ENCODE assay signal across 8 mouse cellular contexts in the genomic region with DNA sequence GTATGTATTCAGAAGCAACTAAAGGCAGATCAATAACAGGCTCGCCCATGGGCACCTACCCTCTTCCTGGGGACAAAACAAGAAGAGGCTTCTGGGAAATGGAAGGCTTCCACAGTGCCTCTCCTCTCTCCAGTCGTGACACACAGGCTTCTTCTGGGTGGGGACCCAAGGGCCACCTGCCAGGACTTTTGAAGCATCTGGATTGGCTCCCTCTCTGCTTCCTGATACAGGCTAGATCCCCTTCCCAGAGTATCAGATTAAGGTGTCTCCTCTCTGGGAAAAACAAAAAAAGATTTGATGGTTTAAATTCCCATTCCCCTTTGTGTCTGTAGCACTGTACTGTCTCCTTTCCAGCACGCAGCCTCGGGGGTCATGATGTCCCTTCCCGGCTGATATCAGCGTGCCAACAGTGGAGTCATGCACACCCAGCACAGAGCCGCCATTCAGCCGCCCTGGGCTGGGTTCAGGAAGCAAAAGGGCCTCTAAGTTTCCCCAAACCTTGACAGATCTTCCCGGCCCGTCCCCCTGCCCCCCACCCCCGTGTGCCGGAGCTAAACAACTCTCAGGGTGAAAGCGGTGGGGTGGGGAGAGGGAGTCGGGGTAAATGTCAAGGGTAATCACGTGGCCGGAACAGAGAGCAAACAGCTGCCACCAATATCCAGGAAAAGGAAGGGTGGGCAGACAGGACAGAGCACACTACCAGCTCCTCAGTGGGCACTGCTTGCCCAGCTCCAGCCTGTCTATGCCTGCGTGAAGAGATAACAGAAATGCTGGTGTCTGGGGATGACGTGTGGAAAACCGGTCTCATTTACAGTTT. TPM values are rescaled to one million over a fixed set of nuclear protein-coding genes. Genes with fewer than 3 reads are reported as not detected.
DNase-seq lines count a peak whose midpoint lies in the region; ATAC-seq lines count a peak whose summit lies in the region.

No protein-coding gene starts in this region.

- intact Hi-C loops in left cerebral cortex, postnatal 14 days (cut with DNase I): no loop called here

- 32% methylated on average over 19 of the region's 19 CpGs for WGBS in embryonic facial prominence, embryonic 11.5 days
- 27% methylated on average over 19 of the region's 19 CpGs for WGBS in heart, embryonic 12.5 days

- DNase-seq in embryonic facial prominence, embryonic 11.5 days (ENCODE audit: low spot score): peak; percentile 12
- DNase-seq in kidney, postnatal 10 days: peak; percentile 28
- DNase-seq in thymus, postnatal 36 days: peak; percentile 27 to 50
- no peak for DNase-seq in cerebellum, adult 11 months
- no peak for DNase-seq in left cerebral cortex, postnatal 14 days (ENCODE audit: low spot score in 2 of 2)

- H3K9me3 ChIP-seq in embryonic facial prominence, embryonic 11.5 days (replicated peaks; ENCODE audit: control insufficient read depth, low read length): no peaks in the 10 kb centered on the region
- peaks cover 6% of the 10 kb centered on the region; the same call in 1 of the 2 replicates for H3K9me3 ChIP-seq in heart, embryonic 12.5 days (replicated peaks)

- peak overlapping the region; percentile 27; the same call in 1 of the 2 replicates for H3K4me2 ChIP-seq in embryonic facial prominence, embryonic 11.5 days (ENCODE audit: low read depth, low read length)
- H3K4me2 ChIP-seq in heart, embryonic 12.5 days: peak overlapping the region; percentile 58

- H3K36me3 ChIP-seq in embryonic facial prominence, embryonic 11.5 days (replicated peaks; ENCODE audit: control insufficient read depth, insufficient read depth, low read depth, low read length): no peaks in the 10 kb centered on the region
- no peaks in the 10 kb centered on the region; the same call in 1 of the 2 replicates for H3K36me3 ChIP-seq in heart, embryonic 12.5 days

- no peak overlapping the region for H3K4me3 ChIP-seq in embryonic facial prominence, embryonic 11.5 days (ENCODE audit: low read depth, low read length)
- peak overlapping the region; percentile 27 for H3K4me3 ChIP-seq in heart, embryonic 12.5 days

- peak; percentile 80 for ATAC-seq in CD4-positive, CD25-positive, alpha-beta regulatory T cell, adult 4 months
- ATAC-seq in embryonic facial prominence, embryonic 11.5 days (replicated peaks; ENCODE audit: insufficient number of reproducible peaks, low FRiP score, low TSS enrichment, low read depth): peak; percentile 34; the same call in 1 of the 2 replicates
- ATAC-seq in heart, embryonic 12.5 days (ENCODE audit: insufficient number of reproducible peaks, low FRiP score): peak; percentile 79
- ATAC-seq in megakaryocyte progenitor cell, adult 5-6 weeks (replicated peaks; ENCODE audit: poor library complexity): peak; percentile 52

- H3K4me1 ChIP-seq in embryonic facial prominence, embryonic 11.5 days (ENCODE audit: control insufficient read depth, insufficient read depth, low read length): no peaks in the 10 kb centered on the region
- H3K4me1 ChIP-seq in heart, embryonic 12.5 days (replicated peaks): peaks cover 17% of the 10 kb centered on the region

- H3K9ac ChIP-seq in embryonic facial prominence, embryonic 11.5 days (replicated peaks; ENCODE audit: low read length): peak overlapping the region; percentile 7; the same call in 1 of the 2 replicates
- H3K9ac ChIP-seq in heart, embryonic 12.5 days: 0 out of 2 replicates have a peak overlapping the region, but pooled peaks have one; percentile 42

- no peaks in the 10 kb centered on the region for H3K27me3 ChIP-seq in embryonic facial prominence, embryonic 11.5 days (ENCODE audit: control insufficient read depth, insufficient read depth, low read length)
- no peaks in the 10 kb centered on the region for H3K27me3 ChIP-seq in heart, embryonic 12.5 days (replicated peaks)

- no peak overlapping the region for H3K27ac ChIP-seq in embryonic facial prominence, embryonic 11.5 days (replicated peaks; ENCODE audit: low read depth, low read length)
- 0 out of 2 replicates have a peak overlapping the region, but pooled peaks have one; percentile 13 for H3K27ac ChIP-seq in heart, embryonic 12.5 days (ENCODE audit: poor library complexity, severe bottlenecking)

RNA-seq across cellular contexts. Expression of a gene that starts 38.9 kb away (rescaled TPM):
- under 1 TPM; 0.12 to 0.27 TPM for polyA plus RNA-seq in CD4-positive, CD25-positive, alpha-beta regulatory T cell, adult 4 months (2017; shearing (Covaris generic))
- 0.17 and 0.50 TPM in 2 replicates for polyA plus RNA-seq in embryonic facial prominence, embryonic 11.5 days (2014; fragmentation: Nextera tagmentation; extraction: Ambion mirVana)
- 0.48 and 1.3 TPM in 2 replicates for polyA plus RNA-seq in heart, embryonic 12.5 days (2016; fragmentation: Nextera tagmentation; extraction: Ambion mirVana)
- 1.2 TPM in 2 replicates for total RNA-seq in megakaryocyte progenitor cell, adult 5-6 weeks (2015)
- 0.74 and 1.1 TPM in 2 replicates for total RNA-seq in megakaryocyte progenitor cell, adult 5-6 weeks (2017)
- total RNA-seq in left cerebral cortex, postnatal 14 days (2021): 10 to 100 TPM; 11.7 to 16.1 TPM

Comparison
In these comparisons a context has a peak if more than half of its experiments do, and no peak if none do; other contexts are left out.
1. DNase-seq: peak in embryonic facial prominence, embryonic 11.5 days (single experiment), kidney, postnatal 10 days (single experiment) and thymus, postnatal 36 days (2 of 2); none in cerebellum, adult 11 months (single experiment) and left cerebral cortex, postnatal 14 days (0 of 2).
2. Peak in every context shown above with its lines, with median percentiles within 50 percentile points of each other: ATAC-seq.